Mouse (Mus musculus): ENCODE data around the gene Hcfc1. TPM values are rescaled to one million over a fixed set of nuclear protein-coding genes. Genes with fewer than 3 reads are reported as not detected.
A peak's percentile ranks its signal among the peaks of the same experiment; 100 is the strongest.

The Hcfc1 gene
- 80.0 and 89.3 TPM in 2 replicates for polyA plus RNA-seq (2014; fragmentation: Nextera tagmentation; extraction: Ambion mirVana)

GRCm38 (mm10) chrX:73966248-73967176 is at the start of gene Hcfc1:
Gene Hcfc1, minus strand, starts transcription at chrX:73966357.
- no peaks in the 10 kb centered on the region for H3K27me3 ChIP-seq (ENCODE audit: control insufficient read depth, insufficient read depth, low read length)
- 17% methylated on average over 52 of the region's 58 CpGs for WGBS
- H3K36me3 ChIP-seq (ENCODE audit: control insufficient read depth, insufficient read depth, low read length) = no peaks in the 10 kb centered on the region
- H3K4me3 ChIP-seq (ENCODE audit: low read depth, low read length) = peak within 1 kb of the TSS; percentile 73
- H3K9ac ChIP-seq (ENCODE audit: low read length) = peak within 1 kb of the TSS; percentile 73
- H3K27ac ChIP-seq (ENCODE audit: low read depth, low read length) = peak within 1 kb of the TSS; percentile 96
- peaks cover 8% of the 10 kb centered on the region for H3K4me1 ChIP-seq (ENCODE audit: control insufficient read depth, insufficient read depth, low read length)
- ATAC-seq (ENCODE audit: insufficient read depth, low FRiP score, low TSS enrichment) = peak; percentile 77
- no peaks in the 10 kb centered on the region for H3K9me3 ChIP-seq (ENCODE audit: control insufficient read depth, low read length)
- peak within 1 kb of the TSS; percentile 63 for H3K4me2 ChIP-seq (ENCODE audit: low read depth)
- peak; percentile 88 for DNase-seq (ENCODE audit: low spot score)

GRCm38 (mm10) chrX:74014597-74014996 is 48.4 kb upstream of the Hcfc1 start:
- ATAC-seq (ENCODE audit: insufficient read depth, low FRiP score, low TSS enrichment) = no peak

GRCm38 (mm10) chrX:74008063-74008462 is 41.9 kb upstream of the Hcfc1 start:
- no peak overlapping the region for H3K4me3 ChIP-seq (ENCODE audit: low read depth, low read length)
- no peak for DNase-seq (ENCODE audit: low spot score)

More at GRCm38 (mm10) chrX:74014597-74014996, 48.4 kb upstream of the Hcfc1 start:
- H3K4me2 ChIP-seq (ENCODE audit: low read depth) = no peak overlapping the region
- H3K9me3 ChIP-seq (ENCODE audit: control insufficient read depth, low read length) = no peaks in the 10 kb centered on the region
- H3K36me3 ChIP-seq (ENCODE audit: control insufficient read depth, insufficient read depth, low read length) = no peaks in the 10 kb centered on the region
- H3K9ac ChIP-seq (ENCODE audit: low read length) = no peak overlapping the region
- DNase-seq (ENCODE audit: low spot score) = no peak
- H3K27ac ChIP-seq (ENCODE audit: low read depth, low read length) = no peak overlapping the region
- no peaks in the 10 kb centered on the region for H3K27me3 ChIP-seq (ENCODE audit: control insufficient read depth, insufficient read depth, low read length)
- no peak overlapping the region for H3K4me3 ChIP-seq (ENCODE audit: low read depth, low read length)
- 94% methylated on average over 1 of the region's 1 CpGs for WGBS
- no peaks in the 10 kb centered on the region for H3K4me1 ChIP-seq (ENCODE audit: control insufficient read depth, insufficient read depth, low read length)

DNA sequence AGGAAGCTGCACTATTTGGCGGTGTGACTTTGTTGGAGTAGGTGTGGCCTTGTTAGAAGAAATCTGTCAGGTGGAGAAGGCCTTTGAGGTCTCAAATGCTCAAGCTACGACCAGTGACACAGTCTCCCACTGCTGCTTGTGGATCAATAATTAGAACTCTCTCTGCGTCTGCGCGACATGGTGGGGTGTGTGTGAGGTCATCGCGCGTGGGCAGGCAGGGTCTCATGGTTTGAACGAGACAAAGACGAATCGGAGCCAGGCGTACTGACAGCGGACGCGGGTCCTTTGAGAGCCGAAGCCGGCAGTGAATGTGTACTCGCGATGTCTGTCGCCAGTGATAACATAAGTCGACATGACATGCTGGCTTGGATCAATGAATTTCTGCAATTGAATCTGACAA is 40.2 kb upstream of the Hcfc1 start:
- ATAC-seq (ENCODE audit: insufficient read depth, low FRiP score, low TSS enrichment) = no peak
- 85% methylated on average over 21 of the region's 21 CpGs for WGBS
- Histone ChIP-seq H3K27me3 (ENCODE audit: control insufficient read depth, insufficient read depth, low read length) (no peaks in the 10 kb centered on the region), H3K9me3 (ENCODE audit: control insufficient read depth, low read length) (no peaks in the 10 kb centered on the region), H3K4me3 (ENCODE audit: low read depth, low read length) (no peak overlapping the region), H3K4me1 (ENCODE audit: control insufficient read depth, insufficient read depth, low read length) (no peaks in the 10 kb centered on the region), H3K4me2 (ENCODE audit: low read depth) (no peak overlapping the region), H3K9ac (ENCODE audit: low read length) (no peak overlapping the region), H3K36me3 (ENCODE audit: control insufficient read depth, insufficient read depth, low read length) (no peaks in the 10 kb centered on the region), H3K27ac (ENCODE audit: low read depth, low read length) (no peak overlapping the region)
- no peak for DNase-seq (ENCODE audit: low spot score)

More at GRCm38 (mm10) chrX:74008063-74008462, 41.9 kb upstream of the Hcfc1 start:
- Histone ChIP-seq H3K27me3 (ENCODE audit: control insufficient read depth, insufficient read depth, low read length) (no peaks in the 10 kb centered on the region), H3K27ac (ENCODE audit: low read depth, low read length) (no peak overlapping the region), H3K36me3 (ENCODE audit: control insufficient read depth, insufficient read depth, low read length) (no peaks in the 10 kb centered on the region), H3K4me2 (ENCODE audit: low read depth) (no peak overlapping the region), H3K9ac (ENCODE audit: low read length) (no peak overlapping the region), H3K9me3 (ENCODE audit: control insufficient read depth, low read length) (no peaks in the 10 kb centered on the region), H3K4me1 (ENCODE audit: control insufficient read depth, insufficient read depth, low read length) (no peaks in the 10 kb centered on the region)
- WGBS = 30% methylated on average over 8 of the region's 8 CpGs
- ATAC-seq (ENCODE audit: insufficient read depth, low FRiP score, low TSS enrichment) = no peak

DNA sequence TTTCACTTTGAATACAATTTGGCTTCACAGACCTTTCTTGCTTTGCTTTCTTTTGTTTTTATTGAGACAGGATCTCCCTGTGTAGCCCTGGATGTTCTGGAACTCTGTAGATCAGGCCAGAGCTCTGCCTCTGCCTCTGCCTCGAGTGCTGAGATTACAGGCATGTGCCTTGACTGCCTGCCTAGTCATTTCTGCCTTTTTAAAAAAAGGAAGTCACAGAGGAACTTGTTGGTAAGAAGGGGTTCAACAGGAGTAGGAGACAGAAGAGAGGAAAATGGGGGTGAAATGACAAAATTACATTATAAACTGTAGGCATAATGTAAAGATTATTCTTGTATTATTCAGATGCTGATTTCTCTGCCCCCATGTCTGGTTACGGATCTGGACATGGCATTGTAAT is 37.5 kb upstream of the Hcfc1 start:
- H3K9ac ChIP-seq (ENCODE audit: low read length) = no peak overlapping the region
- ATAC-seq (ENCODE audit: insufficient read depth, low FRiP score, low TSS enrichment) (no peak), DNase-seq (ENCODE audit: low spot score) (no peak)
- H3K4me1 ChIP-seq (ENCODE audit: control insufficient read depth, insufficient read depth, low read length) = no peaks in the 10 kb centered on the region
- no peak overlapping the region for H3K4me3 ChIP-seq (ENCODE audit: low read depth, low read length)
- no peak overlapping the region for H3K4me2 ChIP-seq (ENCODE audit: low read depth)
- H3K9me3 ChIP-seq (ENCODE audit: control insufficient read depth, low read length) = no peaks in the 10 kb centered on the region
- no peaks in the 10 kb centered on the region for H3K36me3 ChIP-seq (ENCODE audit: control insufficient read depth, insufficient read depth, low read length)
- no peak overlapping the region for H3K27ac ChIP-seq (ENCODE audit: low read depth, low read length)
- 80% methylated on average over 2 of the region's 2 CpGs for WGBS
- H3K27me3 ChIP-seq (ENCODE audit: control insufficient read depth, insufficient read depth, low read length) = no peaks in the 10 kb centered on the region

DNA sequence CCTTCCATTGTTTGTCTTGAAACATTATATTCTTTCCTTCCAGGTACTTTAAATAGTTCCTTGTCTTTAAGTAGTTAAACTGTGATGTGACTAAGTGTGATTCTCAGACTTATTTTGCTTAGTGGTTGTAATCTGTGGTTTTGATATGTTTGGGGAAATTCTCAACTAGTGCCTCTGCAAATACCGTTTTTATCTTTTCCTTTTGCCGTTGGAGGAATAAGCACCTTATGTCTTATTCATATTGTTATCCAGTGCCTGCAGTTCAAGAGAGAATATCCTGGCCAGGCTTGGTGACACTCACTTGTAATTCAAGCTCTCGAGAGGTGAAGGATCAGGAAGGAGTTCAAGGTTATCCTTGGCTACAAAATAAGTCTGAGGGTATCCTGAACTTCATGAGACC is 34.9 kb upstream of the Hcfc1 start:
- Histone ChIP-seq H3K27ac (ENCODE audit: low read depth, low read length) (no peak overlapping the region), H3K27me3 (ENCODE audit: control insufficient read depth, insufficient read depth, low read length) (no peaks in the 10 kb centered on the region), H3K4me2 (ENCODE audit: low read depth) (no peak overlapping the region), H3K4me1 (ENCODE audit: control insufficient read depth, insufficient read depth, low read length) (no peaks in the 10 kb centered on the region), H3K4me3 (ENCODE audit: low read depth, low read length) (no peak overlapping the region), H3K36me3 (ENCODE audit: control insufficient read depth, insufficient read depth, low read length) (no peaks in the 10 kb centered on the region), H3K9ac (ENCODE audit: low read length) (no peak overlapping the region), H3K9me3 (ENCODE audit: control insufficient read depth, low read length) (no peaks in the 10 kb centered on the region)
- no peak for DNase-seq (ENCODE audit: low spot score)
- 91% methylated on average over 3 of the region's 3 CpGs for WGBS
- ATAC-seq (ENCODE audit: insufficient read depth, low FRiP score, low TSS enrichment) = no peak

DNA sequence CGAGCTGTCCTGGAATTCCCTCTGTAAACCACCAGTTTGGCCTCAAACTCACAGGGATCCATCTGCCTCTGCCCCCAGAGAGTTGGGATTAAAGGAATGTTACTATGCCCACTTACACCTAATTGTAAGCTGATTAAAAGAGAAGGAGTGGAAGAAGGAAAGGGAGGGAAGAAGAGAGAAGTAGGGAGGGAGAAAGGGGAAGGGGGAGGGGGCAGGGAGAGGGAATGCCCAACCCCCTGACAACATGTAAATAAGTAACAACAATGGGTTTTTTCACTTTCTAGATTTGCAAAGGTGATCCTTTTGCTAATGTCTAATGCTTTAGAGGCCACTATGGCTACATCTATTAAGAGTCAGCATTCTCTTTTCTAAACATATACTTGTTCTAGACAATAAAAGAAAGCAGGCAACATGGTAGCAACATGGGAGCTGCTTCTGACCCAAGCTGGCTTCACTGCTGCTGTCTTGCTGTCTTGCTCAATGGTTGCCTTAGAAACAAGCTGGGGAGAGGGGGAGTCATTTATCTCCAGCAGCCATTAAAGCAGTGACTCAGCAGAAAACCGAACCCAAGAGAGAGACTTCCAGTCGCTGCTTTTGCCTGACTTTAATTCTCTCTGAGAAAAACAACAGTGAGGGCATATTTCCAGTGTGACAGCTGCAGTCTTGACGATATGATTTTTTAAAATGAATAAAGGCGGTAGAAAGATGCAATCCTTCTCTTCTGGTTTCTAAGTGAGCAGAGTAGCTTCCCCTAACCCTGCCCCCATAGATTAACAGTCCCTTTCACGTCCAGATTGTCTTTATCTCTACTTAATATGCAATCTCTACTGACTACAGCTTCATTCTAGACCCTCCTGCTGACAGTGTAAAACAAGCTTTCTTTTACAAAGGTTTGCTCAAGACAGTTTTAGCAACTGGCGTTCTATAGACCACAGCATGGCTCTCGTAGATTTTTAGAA is 33.0 kb upstream of the Hcfc1 start:
- Histone ChIP-seq H3K4me1 (ENCODE audit: control insufficient read depth, insufficient read depth, low read length) (no peaks in the 10 kb centered on the region), H3K36me3 (ENCODE audit: control insufficient read depth, insufficient read depth, low read length) (no peaks in the 10 kb centered on the region), H3K9me3 (ENCODE audit: control insufficient read depth, low read length) (no peaks in the 10 kb centered on the region), H3K27ac (ENCODE audit: low read depth, low read length) (0 out of 2 replicates have a peak overlapping the region, but pooled peaks have one; percentile 35), H3K9ac (ENCODE audit: low read length) (no peak overlapping the region), H3K4me2 (ENCODE audit: low read depth) (0 out of 2 replicates have a peak overlapping the region, but pooled peaks have one; percentile 15), H3K27me3 (ENCODE audit: control insufficient read depth, insufficient read depth, low read length) (no peaks in the 10 kb centered on the region), H3K4me3 (ENCODE audit: low read depth, low read length) (no peak overlapping the region)
- DNase-seq (ENCODE audit: low spot score) (peak; percentile 55), ATAC-seq (ENCODE audit: insufficient read depth, low FRiP score, low TSS enrichment) (peak; percentile 67; the same call in 1 of the 2 replicates)
- 26% methylated on average over 8 of the region's 8 CpGs for WGBS

DNA sequence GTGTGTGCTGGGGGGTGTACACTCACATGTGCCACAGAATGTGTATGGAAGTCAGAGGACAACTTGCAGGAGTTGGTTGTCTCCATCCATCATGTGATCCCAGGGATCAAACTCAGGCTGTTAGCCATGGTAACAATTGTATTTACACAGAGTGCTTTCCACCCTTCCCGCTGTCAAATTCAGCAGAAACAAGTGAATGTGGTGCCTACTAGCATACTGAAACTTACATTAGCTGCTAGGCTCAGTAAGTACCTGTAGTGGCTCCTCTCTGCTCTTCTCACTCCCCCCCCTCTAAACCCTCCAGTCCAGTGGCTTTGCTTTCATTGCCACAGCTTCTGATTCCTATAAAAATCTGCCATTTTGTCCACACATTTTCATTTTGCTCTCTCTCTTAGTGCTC is 11.6 kb upstream of the Hcfc1 start:
- ATAC-seq (ENCODE audit: insufficient read depth, low FRiP score, low TSS enrichment) = no peak
- Histone ChIP-seq H3K4me1 (ENCODE audit: control insufficient read depth, insufficient read depth, low read length) (no peaks in the 10 kb centered on the region), H3K9ac (ENCODE audit: low read length) (no peak overlapping the region), H3K27ac (ENCODE audit: low read depth, low read length) (no peak overlapping the region), H3K9me3 (ENCODE audit: control insufficient read depth, low read length) (no peaks in the 10 kb centered on the region), H3K27me3 (ENCODE audit: control insufficient read depth, insufficient read depth, low read length) (no peaks in the 10 kb centered on the region), H3K4me2 (ENCODE audit: low read depth) (no peak overlapping the region), H3K4me3 (ENCODE audit: low read depth, low read length) (no peak overlapping the region), H3K36me3 (ENCODE audit: control insufficient read depth, insufficient read depth, low read length) (no peaks in the 10 kb centered on the region)
- WGBS = 82% methylated on average over 1 of the region's 1 CpGs
- DNase-seq (ENCODE audit: low spot score) = no peak

Measured in neural tube, embryonic 11.5 days (tissue).